Mouse (Mus musculus): ENCODE data around the gene Rnd2. TPM values are rescaled to one million over a fixed set of nuclear protein-coding genes. Genes with fewer than 3 reads are reported as not detected.
A peak's percentile ranks its signal among the peaks of the same experiment; 100 is the strongest.

The Rnd2 gene
- total RNA-seq, 1 experiment: 10.4 TPM

DNA sequence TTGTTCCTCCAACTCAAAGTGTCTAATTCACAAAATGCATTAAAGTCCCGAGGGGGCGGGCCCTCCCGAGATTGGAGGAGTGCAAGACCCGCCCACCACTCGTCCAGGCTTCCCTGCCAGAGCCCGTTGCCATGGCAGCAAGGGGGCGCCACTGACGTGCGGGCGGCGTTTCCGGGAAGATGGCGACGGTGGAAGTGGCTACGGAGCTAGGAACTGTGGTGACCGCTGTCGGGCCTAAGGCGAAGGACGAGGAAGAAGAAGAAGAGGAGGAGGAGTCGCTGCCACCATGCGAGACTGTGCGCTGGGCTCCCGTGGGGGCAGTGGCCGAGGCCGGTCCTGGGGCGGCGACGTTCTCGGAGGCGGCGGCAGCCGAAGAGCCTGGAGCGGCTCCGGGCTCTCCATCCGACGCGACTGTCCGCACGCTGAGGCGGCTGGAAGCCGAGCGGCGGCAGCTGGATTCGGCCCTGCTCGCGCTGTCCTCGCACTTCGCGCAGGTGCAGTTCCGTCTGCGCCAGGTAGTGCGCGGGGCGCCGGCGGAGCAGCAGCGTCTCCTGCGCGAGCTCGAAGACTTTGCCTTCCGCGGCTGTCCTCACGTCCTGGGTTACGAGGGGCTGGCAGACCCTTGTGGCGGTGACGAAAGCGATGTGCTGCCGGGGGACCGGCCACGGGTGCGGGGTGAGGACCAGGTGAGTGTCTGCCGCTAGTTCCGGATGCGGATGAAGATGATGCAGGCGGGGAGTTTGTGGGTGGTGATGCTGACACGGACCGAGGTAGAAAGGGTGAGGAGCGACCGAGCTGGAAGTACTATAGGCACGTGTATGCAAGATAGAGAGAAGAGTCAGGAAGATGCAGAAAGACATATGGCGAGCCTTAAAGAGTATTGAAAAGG lies 39.6 kb upstream of the Rnd2 start, which contains the start of the genes Rundc1 and Ptges3l:
TSS of gene Rundc1 (plus strand) at position 161 of the 889 bp plus-strand sequence.
TSS of gene Ptges3l (minus strand) at position 409 of the 889 bp plus-strand sequence.
- TF ChIP-seq ZNF384 (IDR thresholded peaks at IDR 0.05; ENCODE audit: low read depth, low read length) (no peak), HCFC1 (IDR thresholded peaks at IDR 0.05; ENCODE audit: borderline replicate concordance, insufficient read depth, low read length) (peak; percentile 70; the same call in 1 of the 2 replicates)
- H3K9me3 ChIP-seq (ENCODE audit: control insufficient read depth, insufficient read depth, low read depth, low read length): no peaks in the 10 kb centered on the region
- in situ Hi-C loops (cut with MboI; ENCODE audit: low sequenced_read_pairs in 2 of 2, unreplicated experiment in 2 of 2): no loop called here
- peak within 1 kb of the TSS; percentile 80 to 89 for H3K4me3 ChIP-seq (ENCODE audit: insufficient read depth in 1 of 2, low read depth in 1 of 2, low read length in 2 of 2, poor library complexity in 1 of 2, severe bottlenecking in 1 of 2)
- peak; percentile 96 for DNase-seq (ENCODE audit: low read depth, low spot score)
- H3K4me1 ChIP-seq (ENCODE audit: control insufficient read depth in 2 of 2, insufficient read depth in 2 of 2, low read length in 2 of 2, poor library complexity in 1 of 2): peaks cover 1 to 3% of the 10 kb centered on the region in 2 experiments; a peak in 1 of 4 replicates
- peak within 1 kb of the TSS; percentile 80 for H3K9ac ChIP-seq (ENCODE audit: insufficient read depth, low read depth, low read length, poor library complexity, severe bottlenecking)
- H3K27ac ChIP-seq (ENCODE audit: insufficient read depth, low read depth, low read length, poor library complexity, severe bottlenecking): peak within 1 kb of the TSS; percentile 32
- 0 out of 2 replicates have a peak, but pooled peaks cover 2% of the 10 kb centered on the region for H3K36me3 ChIP-seq (ENCODE audit: control insufficient read depth, insufficient read depth, low read length, poor library complexity, severe bottlenecking)

DNA sequence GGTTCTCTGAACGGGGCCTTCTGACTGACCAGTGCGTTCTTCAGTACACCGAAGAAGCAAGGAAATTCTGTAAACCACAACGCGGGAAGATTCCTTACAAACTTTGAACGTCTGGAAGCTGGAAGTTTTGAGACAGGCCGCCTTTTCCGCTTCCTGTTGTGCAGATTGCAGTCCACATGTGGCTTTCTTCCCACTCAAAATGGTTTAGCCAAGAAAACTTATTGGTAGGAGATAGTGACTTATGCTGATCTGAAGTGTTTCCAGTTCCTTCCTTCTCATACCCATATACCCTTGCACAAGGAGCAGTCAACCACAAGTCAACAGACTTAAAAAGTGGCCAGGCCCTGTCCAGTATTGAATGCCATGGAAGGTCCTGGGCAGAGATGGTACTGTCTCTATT lies 38.6 kb upstream of the Rnd2 start:
- TF ChIP-seq ZC3H11A (IDR thresholded peaks at IDR 0.05; ENCODE audit: borderline replicate concordance, low read depth, low read length): no peak
- TF ChIP-seq HCFC1 (IDR thresholded peaks at IDR 0.05; ENCODE audit: borderline replicate concordance, insufficient read depth, low read length): no peak
- no peak for TF ChIP-seq MAFK (IDR thresholded peaks at IDR 0.05; ENCODE audit: insufficient read depth, low read depth, low read length)
- no peak for TF ChIP-seq CHD2 (IDR thresholded peaks at IDR 0.05; ENCODE audit: low read depth, low read length)
- TF ChIP-seq ZNF384 (IDR thresholded peaks at IDR 0.05; ENCODE audit: low read depth, low read length): no peak
- DNase-seq (ENCODE audit: low read depth, low spot score): no peak
- Histone ChIP-seq H3K27ac (ENCODE audit: insufficient read depth, low read depth, low read length, poor library complexity, severe bottlenecking) (no peak overlapping the region), H3K9me3 (ENCODE audit: control insufficient read depth, insufficient read depth, low read depth, low read length) (no peaks in the 10 kb centered on the region), H3K9ac (ENCODE audit: insufficient read depth, low read depth, low read length, poor library complexity, severe bottlenecking) (no peak overlapping the region), H3K4me1 (ENCODE audit: control insufficient read depth in 2 of 2, insufficient read depth in 2 of 2, low read length in 2 of 2, poor library complexity in 1 of 2) (peaks cover 2 to 4% of the 10 kb centered on the region in 2 experiments; a peak in 1 of 4 replicates), H3K36me3 (ENCODE audit: control insufficient read depth, insufficient read depth, low read length, poor library complexity, severe bottlenecking) (peaks cover 3% of the 10 kb centered on the region; the same call in 1 of the 2 replicates), H3K4me3 (ENCODE audit: insufficient read depth in 1 of 2, low read depth in 1 of 2, low read length in 2 of 2, poor library complexity in 1 of 2, severe bottlenecking in 1 of 2) (peak overlapping the region in 1 of 2 experiments; percentile 89; a peak in 1 of 4 replicates)
- in situ Hi-C loops (cut with MboI; ENCODE audit: low sequenced_read_pairs in 2 of 2, unreplicated experiment in 2 of 2): no loop called here

DNA sequence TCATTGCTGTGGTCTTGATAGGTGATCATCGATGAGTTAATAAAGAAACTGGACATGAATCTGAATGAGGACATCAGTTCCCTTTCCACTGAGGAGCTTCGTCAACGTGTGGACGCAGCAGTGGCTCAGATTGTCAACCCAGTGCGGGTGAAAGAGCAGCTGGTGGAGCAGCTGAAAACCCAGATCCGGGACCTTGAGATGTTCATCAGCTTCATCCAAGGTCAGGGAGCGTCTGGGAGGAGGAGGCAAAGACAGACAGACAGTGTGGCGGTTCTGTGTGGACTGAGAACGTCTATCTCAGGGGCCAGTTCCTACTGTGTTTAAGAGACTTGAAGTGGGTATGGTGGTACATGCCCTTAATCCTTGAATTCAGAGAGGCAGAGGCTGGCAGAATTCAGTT lies 33.5 kb upstream of the Rnd2 start:
- in situ Hi-C loops (cut with MboI; ENCODE audit: low sequenced_read_pairs in 2 of 2, unreplicated experiment in 2 of 2): no loop called here
- Histone ChIP-seq H3K4me3 (ENCODE audit: insufficient read depth in 1 of 2, low read depth in 1 of 2, low read length in 2 of 2, poor library complexity in 1 of 2, severe bottlenecking in 1 of 2) (no peak overlapping the region), H3K27ac (ENCODE audit: insufficient read depth, low read depth, low read length, poor library complexity, severe bottlenecking) (no peak overlapping the region), H3K36me3 (ENCODE audit: control insufficient read depth, insufficient read depth, low read length, poor library complexity, severe bottlenecking) (peaks cover 18% of the 10 kb centered on the region), H3K9me3 (ENCODE audit: control insufficient read depth, insufficient read depth, low read depth, low read length) (no peaks in the 10 kb centered on the region), H3K4me1 (ENCODE audit: control insufficient read depth in 2 of 2, insufficient read depth in 2 of 2, low read length in 2 of 2, poor library complexity in 1 of 2) (peaks cover 7 to 8% of the 10 kb centered on the region in 2 experiments; a peak in 3 of 4 replicates), H3K9ac (ENCODE audit: insufficient read depth, low read depth, low read length, poor library complexity, severe bottlenecking) (no peak overlapping the region)
- DNase-seq (ENCODE audit: low read depth, low spot score): no peak
- TF ChIP-seq CHD2 (IDR thresholded peaks at IDR 0.05; ENCODE audit: low read depth, low read length) (no peak), ZC3H11A (IDR thresholded peaks at IDR 0.05; ENCODE audit: borderline replicate concordance, low read depth, low read length) (no peak), HCFC1 (IDR thresholded peaks at IDR 0.05; ENCODE audit: borderline replicate concordance, insufficient read depth, low read length) (no peak), ZNF384 (IDR thresholded peaks at IDR 0.05; ENCODE audit: low read depth, low read length) (no peak), MAFK (IDR thresholded peaks at IDR 0.05; ENCODE audit: insufficient read depth, low read depth, low read length) (no peak)

GRCm38 (mm10) chr11:101433396-101433795 lies 31.4 kb upstream of the Rnd2 start:
- Histone ChIP-seq H3K27ac (ENCODE audit: insufficient read depth, low read depth, low read length, poor library complexity, severe bottlenecking) (no peak overlapping the region), H3K4me3 (ENCODE audit: insufficient read depth in 1 of 2, low read depth in 1 of 2, low read length in 2 of 2, poor library complexity in 1 of 2, severe bottlenecking in 1 of 2) (no peak overlapping the region), H3K36me3 (ENCODE audit: control insufficient read depth, insufficient read depth, low read length, poor library complexity, severe bottlenecking) (peaks cover 18% of the 10 kb centered on the region), H3K4me1 (ENCODE audit: control insufficient read depth in 2 of 2, insufficient read depth in 2 of 2, low read length in 2 of 2, poor library complexity in 1 of 2) (peaks cover 7 to 13% of the 10 kb centered on the region in 2 experiments), H3K9ac (ENCODE audit: insufficient read depth, low read depth, low read length, poor library complexity, severe bottlenecking) (no peak overlapping the region), H3K9me3 (ENCODE audit: control insufficient read depth, insufficient read depth, low read depth, low read length) (no peaks in the 10 kb centered on the region)
- TF ChIP-seq ZNF384 (IDR thresholded peaks at IDR 0.05; ENCODE audit: low read depth, low read length) (no peak), MAFK (IDR thresholded peaks at IDR 0.05; ENCODE audit: insufficient read depth, low read depth, low read length) (no peak), ZC3H11A (IDR thresholded peaks at IDR 0.05; ENCODE audit: borderline replicate concordance, low read depth, low read length) (no peak), CHD2 (IDR thresholded peaks at IDR 0.05; ENCODE audit: low read depth, low read length) (no peak), HCFC1 (IDR thresholded peaks at IDR 0.05; ENCODE audit: borderline replicate concordance, insufficient read depth, low read length) (no peak)
- in situ Hi-C loops (cut with MboI; ENCODE audit: low sequenced_read_pairs in 2 of 2, unreplicated experiment in 2 of 2): no loop called here
- DNase-seq (ENCODE audit: low read depth, low spot score): no peak

Measured in ES-E14 (cell line).